Mouse (Mus musculus) left cerebral cortex, postnatal 10 days (tissue): ENCODE results near the gene Rcsd1. TPM values are rescaled to one million over a fixed set of nuclear protein-coding genes. Genes with fewer than 3 reads are reported as not detected.

Experiments
- DNase-seq, 2 experiments: peaks; one replicate each; pipeline ENCODE4 v3.0.0; 2021 to 2022; ENCODE audit warnings: low spot score in 2 of 2, mixed read lengths in 1 of 2; ENCODE audit errors: extremely low spot score in 1 of 2
- intact Hi-C: fragments of 180-260 bp; cut with DNase I; formaldehyde crosslinking; loops from one replicate; pipeline ENCODE4 v1.15.1; 2025
- total RNA-seq, 2 experiments: library from RNA; stranded (reverse); gene quantifications; 2 replicates each; pipeline ENCODE4 v1.2.3; 2021

Gene Rcsd1
- 1 to 10 TPM; 5.8 to 7.0 TPM for total RNA-seq

DNA sequence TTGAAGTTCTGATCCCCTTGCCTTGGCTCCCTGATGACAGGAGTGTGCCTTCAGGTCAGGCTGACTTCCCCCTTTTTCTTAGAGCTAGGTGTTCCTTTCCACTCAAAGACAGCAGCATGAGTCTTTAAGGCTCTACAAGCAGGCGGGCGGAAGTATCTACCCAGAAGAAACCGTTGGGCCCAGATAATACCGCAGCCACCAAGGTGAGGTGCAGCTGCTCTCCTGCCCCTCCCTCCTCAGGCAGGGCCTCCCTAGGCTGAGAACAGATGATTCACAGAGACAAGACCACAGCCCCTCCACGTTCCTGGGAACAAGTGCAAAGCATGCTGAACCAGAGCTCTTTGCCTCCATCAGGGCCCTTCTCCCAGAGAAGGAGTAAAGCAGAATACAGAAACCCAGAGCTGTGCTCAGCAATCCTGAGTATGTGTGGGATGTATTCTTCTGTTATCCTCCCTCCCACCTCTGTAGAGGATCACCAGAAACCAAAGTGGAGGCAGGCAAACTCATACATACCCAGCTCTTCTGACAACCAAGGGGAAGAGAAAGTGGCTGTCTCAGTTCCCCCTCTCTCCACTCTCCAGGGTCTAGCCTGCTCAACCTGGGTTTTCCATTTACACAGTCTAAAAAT lies at the start of gene Rcsd1:
Gene Rcsd1, minus strand, starts transcription at position 129 of the 628 bp plus-strand sequence.
- intact Hi-C loops: no loop called here
- no peak for DNase-seq

DNA sequence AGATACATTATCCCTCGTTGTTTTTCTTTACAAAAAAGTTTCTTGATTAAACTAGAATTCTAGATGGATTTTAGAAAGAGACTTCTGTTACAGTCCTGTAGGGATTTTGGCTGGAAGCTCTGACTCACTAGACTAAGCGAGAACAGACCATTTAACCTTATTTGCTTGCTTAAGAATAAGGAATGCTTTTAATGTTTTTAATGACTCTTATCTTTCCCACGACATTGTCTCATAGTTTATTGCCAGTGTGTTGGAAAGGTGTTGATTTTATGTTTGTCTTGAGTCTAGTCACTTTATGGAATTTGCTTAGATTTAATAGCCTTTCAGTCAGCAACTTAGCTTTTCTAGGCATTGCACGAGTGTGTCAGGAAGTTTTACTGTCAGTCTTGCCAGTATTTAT lies 45.6 kb upstream of the Rcsd1 start:
- intact Hi-C loops: loop anchor here (2.0 kb wide), 1 partner anchor 16 kb away; no protein-coding TSS in a partner anchor
- DNase-seq: no peak

DNA sequence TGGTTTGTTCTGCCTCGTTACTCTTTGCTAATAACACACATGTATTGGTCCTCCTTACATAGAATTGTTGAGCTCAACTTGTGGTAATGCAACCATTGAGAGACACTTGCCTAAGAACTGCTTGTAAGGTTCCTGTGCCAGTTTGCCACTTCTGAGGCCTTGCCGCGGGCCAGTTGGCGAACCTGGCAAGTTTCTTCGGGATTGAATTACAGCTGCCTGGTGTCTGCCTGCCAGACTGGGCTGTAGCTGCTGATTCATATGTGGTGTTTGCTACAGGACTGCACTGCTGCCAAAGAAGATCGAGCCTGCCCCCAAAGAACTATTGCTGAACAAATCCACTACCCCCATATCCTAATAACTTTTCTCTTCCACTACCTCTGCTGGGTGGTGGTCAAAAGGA lies 44.6 kb upstream of the Rcsd1 start:
- no peak for DNase-seq
- intact Hi-C loops: loop anchor here (1.0 to 2.0 kb wide), 2 partner anchors 15 to 197 kb away; no protein-coding TSS in a partner anchor

DNA sequence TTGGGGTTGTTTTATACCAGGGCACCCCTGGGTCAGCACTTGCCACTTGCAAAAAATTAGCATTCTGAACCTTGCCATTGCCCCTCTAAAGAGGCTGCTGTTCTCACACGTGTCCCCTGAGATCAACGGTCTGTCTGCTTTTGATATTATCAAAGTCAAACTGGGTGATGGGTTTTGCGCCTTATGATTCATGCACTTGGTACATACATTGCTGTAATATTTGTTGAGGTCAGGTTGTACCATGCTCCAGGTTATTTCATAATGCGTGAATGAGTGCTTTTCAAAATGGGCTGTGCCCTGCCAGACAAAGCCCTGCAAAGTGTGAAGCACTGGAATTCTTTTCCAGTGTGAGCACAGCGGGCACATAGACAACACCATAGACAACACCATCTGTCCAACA lies 42.3 kb upstream of the Rcsd1 start:
- DNase-seq: no peak
- intact Hi-C loops: no loop called here

DNA sequence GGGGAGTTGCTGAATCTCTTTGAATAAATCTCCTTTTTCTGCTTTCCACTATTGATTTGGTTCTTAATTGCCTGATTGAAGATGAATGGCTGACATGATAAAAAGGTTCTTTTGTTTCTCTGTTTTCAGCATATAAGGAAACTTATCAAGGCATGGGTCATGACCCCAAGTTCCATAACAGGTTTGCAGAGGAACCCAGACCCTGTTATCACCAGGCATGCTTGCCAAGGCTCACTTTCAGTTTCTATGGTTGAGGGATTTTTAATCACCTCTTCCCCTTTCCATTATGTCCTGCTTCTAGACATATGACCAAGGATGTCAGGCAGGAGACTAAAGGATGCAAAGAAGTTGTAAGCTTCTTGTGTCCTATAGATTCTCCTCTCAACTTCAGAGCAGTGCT lies 41.6 kb upstream of the Rcsd1 start:
- DNase-seq: no peak
- intact Hi-C loops: no loop called here

GRCm38 (mm10) chr1:165748053-165748452 lies 38.5 kb upstream of the Rcsd1 start:
- DNase-seq: no peak
- intact Hi-C loops: no loop called here

GRCm38 (mm10) chr1:165741989-165742388 lies 32.4 kb upstream of the Rcsd1 start:
- no peak for DNase-seq
- intact Hi-C loops: no loop called here

- no peak for DNase-seq
- intact Hi-C loops: loop anchor here (2.0 kb wide), 1 partner anchor 16 kb away; no protein-coding TSS in a partner anchor
Observed at GRCm38 (mm10) chr1:165738985-165739384, 29.4 kb upstream of the Rcsd1 start.

GRCm38 (mm10) chr1:165737867-165738266 lies 28.3 kb upstream of the Rcsd1 start:
- DNase-seq: no peak
- intact Hi-C loops: loop anchor here (2.0 kb wide), 2 partner anchors 17 to 77 kb away; no protein-coding TSS in a partner anchor

DNA sequence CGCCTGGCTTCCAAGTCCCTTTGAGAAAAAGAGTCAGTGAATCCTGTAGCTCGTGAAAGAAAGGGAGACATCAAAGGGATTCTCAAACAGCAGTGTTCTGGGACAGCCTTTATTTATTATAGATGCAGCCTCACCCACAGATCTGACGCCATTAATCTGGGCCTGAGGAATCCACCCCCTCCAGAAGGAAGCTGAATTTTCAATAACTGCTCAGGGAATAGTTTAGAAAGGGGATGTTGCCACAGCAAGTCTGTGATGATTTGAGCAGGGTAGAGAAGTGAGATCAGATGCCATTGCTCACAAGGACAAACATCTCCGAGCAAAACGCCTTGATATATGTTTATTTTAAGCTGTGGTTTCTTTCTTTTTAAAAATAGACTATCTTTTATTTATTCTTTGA lies 27.9 kb upstream of the Rcsd1 start:
- intact Hi-C loops: loop anchor here (2.0 kb wide), 1 partner anchor 77 kb away; no protein-coding TSS in a partner anchor
- DNase-seq: no peak

- DNase-seq: peak; percentile 88 to 90
- intact Hi-C loops: loop anchor here (2.0 kb wide), 2 partner anchors 75 to 151 kb away; no protein-coding TSS in a partner anchor
Observed at GRCm38 (mm10) chr1:165735826-165736818, 26.6 kb upstream of the Rcsd1 start.

- intact Hi-C loops: loop anchor here (2.0 kb wide), 1 partner anchor 150 kb away; no protein-coding TSS in a partner anchor
- no peak for DNase-seq
Observed at GRCm38 (mm10) chr1:165734840-165735239, 25.3 kb upstream of the Rcsd1 start.

- no peak for DNase-seq
- intact Hi-C loops: no loop called here
Observed at GRCm38 (mm10) chr1:165731553-165731952, 22.0 kb upstream of the Rcsd1 start.

DNA sequence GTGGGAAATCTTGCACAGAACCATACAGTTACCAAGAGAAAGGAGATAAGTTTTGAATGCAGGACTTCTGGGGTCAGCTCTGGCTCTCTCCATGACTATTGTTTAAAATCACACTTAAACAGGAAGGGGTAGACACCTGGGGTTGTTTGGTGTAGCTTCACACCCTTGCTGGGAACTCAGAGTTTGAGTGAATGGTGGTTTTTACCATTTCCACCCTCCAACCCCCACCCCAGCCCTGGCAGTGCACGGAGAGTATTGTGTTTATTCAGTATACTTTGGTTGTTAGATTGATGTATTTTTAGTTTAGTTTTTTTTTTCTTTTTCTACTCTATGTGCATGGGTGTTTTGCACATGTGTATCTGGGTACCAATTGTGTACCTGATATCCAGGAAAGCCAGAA lies 20.6 kb upstream of the Rcsd1 start:
- intact Hi-C loops: no loop called here
- DNase-seq: no peak

DNA sequence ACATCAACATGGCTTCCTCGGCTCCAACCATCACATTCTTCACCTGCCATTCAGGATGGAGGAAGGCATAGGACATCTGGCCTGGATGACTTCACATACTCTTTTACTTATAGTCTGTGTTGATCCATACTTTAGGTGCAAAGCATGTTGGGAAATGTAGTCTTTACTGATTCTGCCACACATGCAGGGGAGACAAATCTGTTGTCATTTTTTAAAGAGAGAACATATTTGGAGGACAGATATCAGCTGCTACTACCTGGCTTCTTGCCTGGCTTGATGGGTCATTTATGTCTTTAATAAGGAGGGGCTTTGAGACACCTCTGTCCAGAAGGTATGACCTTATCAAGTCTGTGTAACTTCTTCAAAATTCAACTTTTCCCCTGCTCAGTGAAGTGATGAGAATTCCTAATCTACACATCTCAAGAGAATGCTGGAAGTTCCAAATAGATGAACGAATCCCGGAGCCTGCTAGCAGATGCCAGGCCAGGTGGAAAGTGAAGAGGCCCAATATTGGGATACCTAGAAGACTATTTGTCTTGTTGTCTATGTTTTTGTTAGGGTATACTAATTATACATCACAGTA lies 18.6 kb upstream of the Rcsd1 start:
- DNase-seq: no peak
- intact Hi-C loops: no loop called here

- intact Hi-C loops: no loop called here
- no peak for DNase-seq
Observed at GRCm38 (mm10) chr1:165726986-165727385, 17.4 kb upstream of the Rcsd1 start.

- intact Hi-C loops: no loop called here
- DNase-seq: no peak
Observed at GRCm38 (mm10) chr1:165725039-165725644, 15.6 kb upstream of the Rcsd1 start.

DNA sequence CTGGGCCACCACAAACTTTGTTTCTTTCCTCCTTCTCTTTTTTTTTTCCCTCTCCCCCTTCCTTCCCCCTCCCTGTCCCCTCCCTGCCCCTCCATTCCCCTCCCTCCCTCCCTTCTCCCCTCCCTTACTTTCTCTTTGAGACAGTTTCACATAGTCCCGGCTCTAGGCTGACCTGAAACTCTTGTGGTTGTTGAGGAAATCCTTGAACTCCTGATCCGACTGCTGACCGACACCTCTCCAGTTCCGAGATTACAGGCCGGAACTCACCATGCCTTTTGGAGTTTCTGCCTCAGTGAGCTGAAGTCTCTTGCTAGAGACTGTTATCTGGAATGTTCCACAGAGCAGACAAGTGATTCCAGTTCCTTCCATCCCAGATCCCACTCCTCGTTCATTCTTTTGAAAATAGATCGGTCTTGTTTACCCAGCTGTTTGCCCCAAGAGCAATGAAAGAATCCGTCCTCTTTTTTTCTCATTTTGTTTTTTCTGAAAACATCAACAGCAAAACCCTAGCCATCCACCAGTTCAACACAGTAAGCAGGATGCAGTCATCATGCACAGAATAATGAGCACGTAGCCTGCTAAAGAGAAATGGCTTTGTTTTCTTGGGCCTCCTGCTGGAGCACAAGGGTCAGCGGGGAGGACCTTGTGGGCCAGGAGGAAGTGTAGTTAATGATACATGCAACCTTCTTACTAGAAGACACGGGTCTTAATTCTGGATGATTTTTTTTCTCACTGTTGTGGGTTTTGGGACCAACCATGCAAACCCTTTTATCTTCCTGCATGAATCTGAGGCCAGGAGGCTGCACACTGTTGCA lies 14.9 kb upstream of the Rcsd1 start:
- DNase-seq: no peak

More for the DNA sequence above, 14.9 kb upstream of the Rcsd1 start:
- intact Hi-C loops: no loop called here
